Mouse (Mus musculus) right cerebral cortex, postnatal 36 days (tissue): ENCODE results near the gene Manba.
"Not testable (repeated sequence)": the region's sequence is repeated elsewhere in the genome, so short reads cannot be mapped to it uniquely, and the experiment has no call there.

ENCODE experiments used
- DNase-seq, 2 experiments: peaks; one replicate each; pipeline ENCODE4 v3.0.0; 2022; ENCODE audit warnings: low spot score in 2 of 2, mixed read lengths in 1 of 2

The Manba gene

DNA sequence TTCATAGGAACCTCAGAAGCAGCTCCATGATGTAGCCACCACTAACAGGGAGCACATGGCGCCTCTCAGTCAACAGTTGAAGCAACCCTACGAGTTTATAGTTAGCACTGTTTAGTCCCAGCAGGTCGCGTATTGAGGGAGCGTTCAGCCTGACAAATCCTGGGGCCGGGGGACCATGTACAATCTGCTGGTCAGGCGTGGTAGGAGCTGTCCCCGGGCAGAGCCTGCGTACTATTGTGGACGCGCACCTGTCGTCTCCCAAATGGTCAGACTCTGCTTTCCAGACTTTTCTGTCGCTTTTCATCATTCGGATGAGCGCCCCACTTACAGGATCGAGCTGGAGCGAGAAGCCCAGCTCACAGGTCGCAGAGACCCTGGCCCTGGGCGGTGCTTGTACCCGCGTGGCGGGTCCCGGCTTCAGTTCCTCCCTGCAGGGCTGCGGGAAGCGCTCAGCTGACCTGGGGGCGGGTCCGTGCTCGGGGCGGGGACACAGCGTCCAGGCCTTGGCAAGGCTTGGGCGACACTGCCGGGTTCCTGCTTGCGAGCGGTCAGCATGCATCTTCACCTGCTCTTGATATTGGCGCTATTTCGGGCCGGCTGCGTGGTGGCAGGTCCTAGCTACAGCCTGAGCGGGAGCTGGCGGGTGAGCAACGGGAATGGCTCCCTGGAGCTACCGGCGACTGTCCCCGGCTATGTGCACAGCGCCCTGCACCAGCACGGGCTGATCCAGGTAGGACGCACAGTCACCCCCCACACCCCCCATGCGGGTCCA, at the start of gene Manba:
Manba (plus strand) TSS at position 484 of the 772 bp plus-strand sequence.
- DNase-seq, result peak; percentile 44 to 61

- no peak for DNase-seq
These were observed 48.4 kb upstream of the Manba start for GRCm38 (mm10) chr3:135436901-135437616.

GRCm38 (mm10) chr3:135437758-135438495, 47.5 kb upstream of the Manba start, which contains the start of gene Ube2d3:
TSS of gene Ube2d3 (plus strand) at chr3:135438149.
- DNase-seq, result peak; percentile 99

DNA sequence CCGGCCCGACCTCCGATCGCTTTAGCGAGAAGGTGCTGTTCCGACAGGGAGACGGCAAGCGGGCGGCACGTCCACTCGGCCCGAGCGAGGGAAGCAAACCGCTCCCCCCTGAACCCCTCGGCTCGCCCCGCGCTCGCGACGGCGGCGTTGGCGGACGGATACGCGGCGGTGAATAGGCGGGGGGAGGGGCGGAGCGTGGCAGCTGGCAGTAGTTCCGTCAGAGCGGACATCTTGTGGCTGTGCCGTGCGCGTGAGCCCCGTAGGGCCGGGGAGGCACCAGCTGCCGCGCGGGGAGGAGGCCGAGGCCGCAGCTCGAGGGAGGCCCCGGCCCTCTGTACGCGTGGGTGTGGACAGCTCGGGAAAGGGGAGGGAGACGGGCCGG, 46.9 kb upstream of the Manba start:
- DNase-seq, result peak; percentile 86 to 90

DNA sequence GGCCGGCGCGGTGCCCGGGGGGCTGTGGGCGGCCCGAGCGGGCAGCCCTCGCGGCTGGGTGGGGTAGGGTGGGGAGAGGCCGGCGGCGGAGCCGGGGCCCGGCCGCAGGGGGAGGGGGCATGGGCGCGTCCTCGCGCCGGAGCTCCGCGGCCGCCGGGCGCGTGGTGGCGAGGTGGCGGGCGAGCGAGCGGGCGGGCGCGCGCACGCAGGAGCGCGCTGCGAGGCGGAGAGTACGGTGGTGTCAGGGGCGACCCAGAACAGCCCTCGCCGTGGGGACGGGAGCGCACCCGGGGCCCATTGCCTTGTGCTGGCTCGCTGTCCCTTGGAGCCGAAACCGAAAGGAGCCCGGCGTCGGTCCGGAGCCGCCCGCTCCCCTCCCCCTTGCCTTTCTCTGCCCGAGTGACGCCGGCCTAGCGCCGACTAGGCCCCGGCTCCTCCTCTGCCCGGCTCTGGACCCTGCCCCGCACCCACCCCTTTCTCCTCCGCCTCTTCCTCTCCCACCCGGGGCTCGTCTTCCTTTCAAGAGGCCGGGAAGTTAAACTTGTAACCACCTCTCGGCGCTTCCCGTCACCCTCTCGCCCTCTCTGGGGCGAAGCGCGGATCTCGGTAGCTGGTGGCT, 46.4 kb upstream of the Manba start:
- peak; percentile 65 to 73 for DNase-seq

DNA sequence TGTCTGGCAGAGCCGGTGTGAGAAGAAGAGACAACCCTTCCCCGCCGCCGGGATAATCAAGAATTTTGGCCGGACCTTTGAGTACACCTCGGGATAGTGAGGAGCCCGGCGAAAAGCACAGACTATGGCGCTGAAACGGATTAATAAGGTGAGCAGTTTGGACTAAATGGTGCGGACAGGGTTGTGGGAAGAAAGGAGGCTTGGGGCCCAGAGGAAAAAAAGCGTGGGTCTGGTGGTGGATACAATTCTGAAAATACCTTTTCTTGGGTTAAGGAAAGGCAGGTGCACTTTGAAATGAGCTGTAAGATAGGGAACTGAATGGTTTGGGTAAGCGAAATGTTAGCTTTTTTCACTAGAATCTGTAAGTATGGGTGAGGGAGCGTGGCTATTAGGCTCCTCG, 45.8 kb upstream of the Manba start:
- no peak for DNase-seq

DNA sequence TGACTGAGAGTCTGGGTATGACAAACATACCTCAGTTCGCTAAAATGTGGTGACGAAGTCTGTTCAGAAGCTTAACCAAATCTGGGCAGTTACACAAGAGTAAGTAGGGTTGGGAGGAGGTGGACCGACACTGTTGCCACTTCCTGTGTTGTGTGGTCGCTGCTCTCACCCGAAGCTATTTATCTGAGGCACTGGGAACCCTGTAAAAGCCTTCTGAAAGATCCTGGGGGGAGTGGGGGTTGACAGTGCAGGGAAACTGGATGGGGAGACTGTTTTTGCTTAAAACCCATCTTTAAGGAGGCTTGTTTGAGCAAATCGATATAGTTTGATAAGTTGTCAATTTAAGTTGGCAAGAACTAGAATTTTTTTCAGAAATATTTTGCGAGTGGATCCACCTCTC, 45.2 kb upstream of the Manba start:
- no peak for DNase-seq

GRCm38 (mm10) chr3:135440621-135441020, 44.8 kb upstream of the Manba start:
- DNase-seq, result no peak

DNA sequence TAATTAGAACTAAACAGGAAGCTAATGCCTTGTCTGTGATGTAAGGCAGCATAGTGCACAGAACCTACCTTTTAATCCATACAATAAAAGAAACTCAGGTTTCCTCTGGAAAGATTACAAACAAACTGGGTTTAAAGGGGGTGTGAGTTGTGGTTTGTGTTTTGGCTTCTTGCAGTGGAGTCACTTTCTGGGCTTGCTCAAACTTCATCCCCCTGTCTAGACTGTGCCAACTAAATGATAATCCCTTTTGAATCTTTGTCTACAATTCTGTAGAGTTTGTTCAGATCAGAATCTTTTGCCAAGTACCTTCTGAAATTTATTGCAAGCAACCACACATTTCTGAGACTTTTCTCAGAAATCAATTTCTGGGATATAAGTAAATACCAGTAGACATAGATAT, 40.5 kb upstream of the Manba start:
- DNase-seq, result no peak

DNA sequence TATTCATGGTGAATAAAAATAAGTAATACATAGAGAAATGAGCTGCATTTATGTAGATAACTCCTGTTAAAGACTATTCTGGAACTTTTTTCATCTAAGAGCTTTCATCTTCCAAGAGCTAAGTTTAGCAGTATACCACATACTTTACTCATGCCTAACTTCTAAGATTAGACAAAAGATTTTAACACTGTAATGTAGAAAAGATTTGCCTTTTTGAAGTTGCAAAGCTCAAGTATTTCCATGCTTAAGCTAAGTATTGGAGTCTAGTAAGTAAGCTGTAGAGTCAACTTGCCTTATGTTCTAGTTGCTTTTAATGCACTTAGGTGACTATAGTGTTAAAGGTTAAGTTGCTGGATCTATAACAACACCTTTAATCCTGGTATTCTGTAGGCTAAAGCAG, 26.4 kb upstream of the Manba start:
- no peak for DNase-seq

DNA sequence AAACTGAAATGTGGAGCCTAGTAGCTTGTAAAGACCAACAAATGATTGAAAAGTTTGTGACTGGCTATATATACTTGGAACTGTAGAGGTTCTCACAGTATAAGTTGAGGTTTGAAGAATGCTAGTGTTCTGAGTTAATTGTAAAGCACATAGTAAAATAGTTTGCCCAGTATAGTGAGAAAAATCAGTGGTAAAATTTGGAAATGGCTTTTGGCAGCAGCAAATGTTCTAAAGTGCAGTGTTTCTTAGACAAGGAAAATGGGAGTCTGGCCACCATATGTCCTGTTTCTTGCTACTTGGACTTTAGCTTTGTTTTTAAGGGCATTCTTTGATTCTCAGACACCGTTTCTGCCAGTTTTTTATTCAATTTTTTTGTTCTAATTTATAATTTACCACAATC, 17.0 kb upstream of the Manba start:
- no peak for DNase-seq

DNA sequence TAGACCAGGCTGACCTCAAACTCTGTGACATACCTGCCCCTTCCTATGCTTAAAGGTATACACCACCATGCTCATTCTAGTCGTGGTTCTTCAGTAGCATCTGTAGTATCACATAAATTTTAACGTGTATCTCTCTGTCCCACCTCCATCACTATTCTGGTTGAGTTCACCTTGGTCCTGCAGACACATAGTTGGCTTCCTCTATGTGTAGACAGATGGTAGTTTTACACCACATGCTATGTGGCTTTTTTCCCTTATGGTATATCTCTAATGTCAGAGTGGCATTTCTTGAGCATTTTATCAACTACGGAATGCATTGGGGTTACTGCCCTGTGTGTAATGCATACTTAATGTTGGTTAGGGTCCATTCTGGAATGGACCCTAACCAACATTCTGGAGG, 16.3 kb upstream of the Manba start:
- no peak for DNase-seq

- peak; percentile 65 to 69 for DNase-seq
These were observed 15.4 kb upstream of the Manba start for GRCm38 (mm10) chr3:135469974-135470373.

DNA sequence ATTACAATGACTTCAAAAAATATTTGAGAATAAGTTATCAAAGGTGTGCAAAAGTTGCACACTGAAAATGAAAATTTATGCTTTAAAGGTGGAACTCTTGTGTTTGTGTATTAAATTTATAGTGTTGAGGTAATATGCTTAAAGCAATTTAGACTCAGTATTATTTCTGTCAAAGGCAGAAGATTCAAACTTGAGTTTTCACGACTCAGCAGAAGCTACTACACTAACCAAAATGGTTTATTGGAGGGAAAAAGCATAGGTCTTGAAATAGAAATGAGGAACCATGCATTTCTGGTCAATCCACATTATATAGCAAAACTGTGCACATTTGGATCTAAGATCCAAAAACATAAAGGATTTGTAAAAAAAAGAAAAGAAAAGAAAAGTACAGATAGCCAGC, 14.6 kb upstream of the Manba start:
- DNase-seq, result no peak

DNA sequence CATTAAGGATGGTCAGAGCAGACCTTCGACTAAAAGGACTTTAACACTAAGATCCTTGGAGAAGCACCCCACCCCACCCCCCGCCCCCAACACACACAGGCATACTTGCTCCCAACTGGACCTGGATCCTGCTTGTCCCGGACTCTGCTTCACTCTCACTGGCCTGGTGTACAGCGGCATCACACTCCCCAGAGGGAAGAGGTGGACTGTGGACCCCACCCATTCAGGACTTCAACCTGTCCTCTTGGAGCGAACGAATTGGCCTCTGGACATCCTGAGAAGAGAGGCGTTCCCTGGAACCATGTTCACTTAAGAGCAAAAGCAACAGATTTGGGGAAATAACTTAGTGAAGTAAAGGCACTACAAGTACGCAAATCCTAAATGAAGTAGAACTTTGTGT, 10.4 kb upstream of the Manba start:
- DNase-seq, result no peak

DNA sequence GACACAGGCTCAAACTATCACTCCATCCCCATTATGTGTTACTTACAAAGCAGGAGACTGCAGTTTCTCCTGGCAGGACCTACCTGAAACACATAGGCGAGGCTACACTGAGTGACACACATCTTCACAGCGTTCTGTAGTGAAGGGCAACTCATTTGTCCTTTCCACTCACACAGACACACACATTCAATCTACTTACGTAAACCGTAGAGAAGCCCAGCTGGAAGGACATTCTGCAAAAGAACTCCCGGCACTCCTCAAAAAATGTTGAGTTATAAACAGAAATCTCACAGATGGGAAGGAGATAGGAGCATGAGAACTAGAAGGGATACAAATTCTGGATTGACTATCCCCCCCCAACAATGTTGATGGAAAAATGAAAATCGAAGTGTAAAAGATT, 9.1 kb upstream of the Manba start:
- DNase-seq, result peak in 1 of 2 experiments; percentile 23

GRCm38 (mm10) chr3:135476977-135477376, 8.4 kb upstream of the Manba start:
- DNase-seq, result no peak

GRCm38 (mm10) chr3:135479090-135479489, 6.3 kb upstream of the Manba start:
- not testable (repeated sequence) for DNase-seq

GRCm38 (mm10) chr3:135480767-135481166, 4.6 kb upstream of the Manba start:
- DNase-seq, result no peak

- no peak for DNase-seq
These were observed 3.8 kb upstream of the Manba start for GRCm38 (mm10) chr3:135481608-135482007.

GRCm38 (mm10) chr3:135484650-135485049, 761 bp upstream of the Manba start:
- not testable (repeated sequence) for DNase-seq

- DNase-seq, result no peak
These were observed 460 bp downstream of the Manba start for GRCm38 (mm10) chr3:135485900-135486241.
